Mouse (Mus musculus) lung, postnatal 0 days (tissue): ENCODE measurements at regions not wholly inside any gene's neighbourhood (a gene's known extent, or its start where the extent isn't known, plus 50 kb on each side); places are given as distances from the start of the nearest gene placed in this dataset.
A peak's percentile ranks its signal among the peaks of the same experiment; 100 is the strongest.

ENCODE experiments used
- ATAC-seq: fragments of 200-750 bp; cut with Nextera tagmentation; 2 replicates; pipeline ENCODE4 v1.8.0; 2017; ENCODE audit warnings: moderate library complexity
- DNase-seq: peaks from one replicate; pipeline ENCODE4 v3.0.0-alpha.2; 2016; ENCODE audit warnings: low spot score
- H3K27ac ChIP-seq: fragments of 300-500 bp; sonication (generic); 2 replicates; pipeline ENCODE4 v1.5.1; 2014; ENCODE audit warnings: antibody characterized with exemption, mild to moderate bottlenecking, low read length, mixed read lengths
- H3K27me3 ChIP-seq: fragments of 300-500 bp; sonication (generic); replicated peaks from 2 replicates; pipeline ENCODE4 v1.6.1; 2014; ENCODE audit warnings: low read length, mixed read lengths; ENCODE audit not compliant: insufficient read depth
- H3K36me3 ChIP-seq: fragments of 300-500 bp; sonication (generic); 2 replicates; pipeline ENCODE4 v1.6.1; 2014; ENCODE audit warnings: low read length, mixed read lengths; ENCODE audit not compliant: insufficient read depth
- H3K4me1 ChIP-seq: fragments of 300-500 bp; sonication (generic); 2 replicates; pipeline ENCODE4 v1.6.1; 2014; ENCODE audit warnings: antibody characterized with exemption, low read depth, low read length, mixed read lengths; ENCODE audit not compliant: insufficient read depth
- H3K4me2 ChIP-seq: fragments of 300-500 bp; sonication (generic); replicated peaks from 2 replicates; pipeline ENCODE4 v1.6.1; 2014; ENCODE audit warnings: low read depth, mild to moderate bottlenecking, low read length, moderate library complexity, mixed read lengths
- H3K4me3 ChIP-seq: fragments of 300-500 bp; sonication (generic); 2 replicates; pipeline ENCODE4 v1.5.1; 2014; ENCODE audit warnings: low read depth, low read length
- H3K9ac ChIP-seq: fragments of 300-500 bp; sonication (generic); replicated peaks from 2 replicates; pipeline ENCODE4 v1.6.1; 2014; ENCODE audit warnings: low read depth, mild to moderate bottlenecking
- H3K9me3 ChIP-seq: fragments of 300-500 bp; sonication (generic); 2 replicates; pipeline ENCODE4 v1.6.1; 2016; ENCODE audit warnings: low read length, mixed read lengths
- CTCF ChIP-seq: IDR thresholded peaks from 2 replicates; pipeline ENCODE4 v1.5.1; 2016; ENCODE audit warnings: antibody characterized with exemption, mild to moderate bottlenecking
- EP300 ChIP-seq: IDR thresholded peaks from 2 replicates; pipeline ENCODE4 v1.6.1; 2016; ENCODE audit warnings: antibody characterized with exemption, mild to moderate bottlenecking, control low read depth
- WGBS: fragments of 180-500 bp; shearing (Covaris S2); extraction: QIAGEN DNeasy Blood & Tissue Kit; methylation state at CpG from one replicate; pipeline ENCODE4 v1.1.7; 2014; 5-methylcytosine and 5-hydroxymethylcytosine counted together

DNA sequence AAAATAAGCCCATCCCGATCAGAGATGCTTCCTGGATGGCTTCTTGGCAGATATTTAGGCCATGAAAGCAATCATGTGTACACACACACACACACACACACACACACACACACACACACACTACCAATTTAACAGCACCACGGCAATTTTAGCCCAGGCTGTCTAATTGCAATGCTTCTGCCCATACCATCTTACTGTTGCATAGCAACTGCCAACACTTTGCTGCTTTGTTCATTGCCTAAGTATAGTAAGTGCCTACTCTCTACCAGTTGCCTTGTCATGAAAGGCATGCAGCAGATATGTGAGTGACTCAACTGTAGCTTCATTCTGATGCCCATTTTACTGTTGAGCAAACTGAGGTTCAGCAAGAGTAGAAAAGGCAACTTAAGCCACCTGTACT, 428.0 kb upstream of the Ercc4 start:
- 74% methylated on average over 2 of the region's 2 CpGs for WGBS
- H3K36me3 ChIP-seq: no peaks in the 10 kb centered on the region
- no peaks in the 10 kb centered on the region for H3K4me1 ChIP-seq

DNA sequence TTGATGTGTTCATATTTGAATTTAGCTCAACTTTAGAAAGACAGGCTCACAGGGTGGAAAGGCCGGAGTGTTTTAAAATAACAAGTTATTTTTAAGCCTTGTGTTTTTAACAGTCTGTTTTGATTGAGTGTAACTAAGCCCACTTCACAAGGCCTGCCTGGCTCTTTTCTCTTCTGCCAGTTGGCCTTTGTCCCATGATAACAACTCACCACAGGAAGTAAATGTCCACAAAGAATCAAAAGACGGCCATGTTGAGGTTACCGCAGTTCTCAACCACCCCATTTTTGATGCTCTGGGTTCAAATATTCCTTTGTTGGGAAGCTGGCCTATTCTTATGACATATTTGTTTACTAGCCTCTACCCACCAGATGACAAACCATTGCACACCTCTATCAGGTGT, 423.7 kb upstream of the Ercc4 start:
- Histone ChIP-seq H3K36me3 (no peaks in the 10 kb centered on the region), H3K4me3 (no peak overlapping the region), H3K9me3 (no peaks in the 10 kb centered on the region), H3K27me3 (no peaks in the 10 kb centered on the region), H3K4me1 (no peaks in the 10 kb centered on the region), H3K9ac (no peak overlapping the region), H3K27ac (no peak overlapping the region), H3K4me2 (no peak overlapping the region)
- TF ChIP-seq EP300 (no peak), CTCF (no peak)
- WGBS: 54% methylated on average over 3 of the region's 3 CpGs
- DNase-seq: peak; percentile 8
- no peak for ATAC-seq

More for the DNA sequence above, 428.0 kb upstream of the Ercc4 start:
- DNase-seq (no peak), ATAC-seq (no peak)
- Histone ChIP-seq H3K4me2 (no peak overlapping the region), H3K4me3 (no peak overlapping the region), H3K9me3 (no peaks in the 10 kb centered on the region), H3K27me3 (no peaks in the 10 kb centered on the region), H3K27ac (no peak overlapping the region), H3K9ac (no peak overlapping the region)
- TF ChIP-seq EP300 (no peak), CTCF (no peak)

DNA sequence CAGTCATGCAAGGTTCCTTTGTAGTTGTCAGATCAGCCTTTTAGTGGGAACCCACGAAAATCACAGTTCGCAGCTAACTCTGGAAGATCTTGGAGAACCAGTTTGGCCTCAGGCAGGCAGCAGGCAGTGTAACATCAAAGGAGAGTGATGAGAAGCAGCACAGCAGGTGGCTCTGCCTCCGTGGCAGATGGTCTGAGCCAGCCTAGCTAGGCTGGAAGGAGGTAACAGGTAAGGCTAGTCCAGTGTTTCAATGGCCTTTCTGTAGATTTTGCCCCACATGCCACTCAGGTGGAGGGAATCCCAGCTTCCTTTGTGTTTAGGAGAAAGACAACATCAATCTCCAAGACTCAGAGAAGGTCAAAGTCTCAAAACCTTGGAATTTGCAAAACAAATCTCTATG, 417.7 kb upstream of the Ercc4 start:
- no peaks in the 10 kb centered on the region for H3K4me1 ChIP-seq
- H3K4me2 ChIP-seq: no peak overlapping the region
- 24% methylated on average over 3 of the region's 3 CpGs for WGBS
- ATAC-seq: no peak
- DNase-seq: no peak
- no peak overlapping the region for H3K4me3 ChIP-seq
- no peak overlapping the region for H3K9ac ChIP-seq
- no peak overlapping the region for H3K27ac ChIP-seq
- no peaks in the 10 kb centered on the region for H3K27me3 ChIP-seq
- no peaks in the 10 kb centered on the region for H3K9me3 ChIP-seq
- no peaks in the 10 kb centered on the region for H3K36me3 ChIP-seq
- no peak for TF ChIP-seq CTCF
- no peak for TF ChIP-seq EP300

- 39% methylated on average over 4 of the region's 5 CpGs for WGBS
- TF ChIP-seq CTCF: no peak
- Histone ChIP-seq H3K4me2 (no peak overlapping the region), H3K27ac (no peak overlapping the region), H3K4me1 (no peaks in the 10 kb centered on the region), H3K9me3 (no peaks in the 10 kb centered on the region), H3K27me3 (no peaks in the 10 kb centered on the region), H3K4me3 (no peak overlapping the region), H3K36me3 (no peaks in the 10 kb centered on the region), H3K9ac (no peak overlapping the region)
- no peak for DNase-seq
- no peak for ATAC-seq
Measured at GRCm38 (mm10) chr16:12692739-12693292, 416.7 kb upstream of the Ercc4 start.

DNA sequence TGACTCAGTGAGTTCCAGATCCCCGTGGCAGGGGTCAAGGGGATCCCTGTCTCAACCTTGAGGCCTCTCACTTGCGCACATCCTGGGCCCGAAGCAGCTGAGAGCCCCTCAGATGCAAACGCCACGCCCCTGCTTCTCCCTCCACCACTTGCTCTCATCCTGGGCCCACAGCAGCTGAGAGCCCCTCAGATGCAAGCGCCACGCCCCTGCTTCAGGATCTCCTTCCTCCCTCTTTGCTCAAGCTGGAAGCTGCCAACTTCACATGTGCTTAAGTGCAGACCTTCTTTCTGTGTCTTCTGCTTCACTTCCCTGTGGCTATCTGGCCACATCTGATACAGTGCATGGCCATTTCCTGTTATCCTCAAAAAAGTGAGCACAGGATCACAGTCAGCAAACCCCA, 416.1 kb upstream of the Ercc4 start:
- no peak overlapping the region for H3K27ac ChIP-seq

GRCm38 (mm10) chr16:12694646-12695045, 414.8 kb upstream of the Ercc4 start:
- DNase-seq (no peak), ATAC-seq (no peak)
- H3K4me1 ChIP-seq: no peaks in the 10 kb centered on the region
- H3K4me3 ChIP-seq: no peak overlapping the region
- no peak overlapping the region for H3K4me2 ChIP-seq
- H3K27me3 ChIP-seq: no peaks in the 10 kb centered on the region
- no peaks in the 10 kb centered on the region for H3K9me3 ChIP-seq
- no peak overlapping the region for H3K9ac ChIP-seq
- no peaks in the 10 kb centered on the region for H3K36me3 ChIP-seq
- TF ChIP-seq EP300 (no peak), CTCF (no peak)
- 81% methylated on average over 3 of the region's 3 CpGs for WGBS
- H3K27ac ChIP-seq: no peak overlapping the region

More for the DNA sequence above, 416.1 kb upstream of the Ercc4 start:
- ATAC-seq (no peak), DNase-seq (no peak)
- Histone ChIP-seq H3K4me1 (no peaks in the 10 kb centered on the region), H3K9me3 (no peaks in the 10 kb centered on the region), H3K9ac (no peak overlapping the region), H3K27me3 (no peaks in the 10 kb centered on the region), H3K4me3 (no peak overlapping the region), H3K36me3 (no peaks in the 10 kb centered on the region), H3K4me2 (no peak overlapping the region)
- TF ChIP-seq EP300 (no peak), CTCF (no peak)
- WGBS: 43% methylated on average over 7 of the region's 7 CpGs
